Mouse (Mus musculus): ENCODE measurements around the gene Kif11.

DNA sequence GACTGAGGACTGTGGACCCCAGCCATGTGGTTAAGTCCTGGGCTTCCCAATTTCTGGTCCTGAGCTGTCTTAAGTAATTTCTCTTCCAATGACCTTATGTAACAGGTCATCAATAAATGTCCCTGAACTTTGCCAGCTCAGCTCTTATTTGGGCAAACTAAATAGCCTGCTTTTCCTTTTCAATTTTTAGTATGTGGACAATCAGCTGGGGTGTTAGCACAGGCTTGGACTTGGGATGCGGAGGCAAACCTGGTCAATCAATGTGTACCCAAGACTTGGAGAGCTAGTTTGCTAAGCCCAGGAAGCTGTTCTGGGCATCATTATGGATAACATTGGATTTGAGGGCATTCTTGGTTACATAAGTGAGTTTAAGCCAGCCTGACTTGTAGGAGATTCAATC is 79.8 kb downstream of the Kif11 start:
- TF ChIP-seq CTCF (IDR thresholded peaks at IDR 0.05; ENCODE audit: extremely low read depth, insufficient read length, insufficient replicate concordance, low read depth, low read length) (no peak), POLR2A (IDR thresholded peaks at IDR 0.05; ENCODE audit: low read depth, low read length) (no peak)

All from small intestine, adult 2 months (tissue).